Mouse (Mus musculus) heart, postnatal 4 days (tissue): Measurements from ENCODE around the gene Fkrp. TPM values are rescaled to one million over a fixed set of nuclear protein-coding genes. Genes with fewer than 3 reads are reported as not detected.

Experiments
- DNase-seq: peaks from one replicate; pipeline ENCODE4 v3.0.0; 2021
- total RNA-seq, 2 experiments: library from RNA; stranded (reverse); gene quantifications; 2 replicates each; pipeline ENCODE4 v1.2.3; 2021

The Fkrp gene
- total RNA-seq, 2 experiments from 2014 or later, result 45.0 to 49.2 TPM

GRCm38 (mm10) chr7:16830449-16830848 is 13.9 kb upstream of the Fkrp start:
- DNase-seq, result no peak

- no peak for DNase-seq
Measured at GRCm38 (mm10) chr7:16827274-16827673, 10.7 kb upstream of the Fkrp start.

GRCm38 (mm10) chr7:16826571-16826970 is 10.0 kb upstream of the Fkrp start:
- DNase-seq, result no peak

GRCm38 (mm10) chr7:16825785-16826184 is 9.3 kb upstream of the Fkrp start:
- peak; percentile 51 for DNase-seq

GRCm38 (mm10) chr7:16823734-16824133 is 7.2 kb upstream of the Fkrp start:
- DNase-seq, result peak; percentile 57

- DNase-seq, result no peak
Measured at GRCm38 (mm10) chr7:16821669-16822101, 5.2 kb upstream of the Fkrp start.

GRCm38 (mm10) chr7:16821091-16821490 is 4.6 kb upstream of the Fkrp start:
- DNase-seq, result no peak

- DNase-seq, result no peak
Measured at GRCm38 (mm10) chr7:16820271-16820763, 3.8 kb upstream of the Fkrp start.

GRCm38 (mm10) chr7:16819794-16820193 is 3.3 kb upstream of the Fkrp start:
- no peak for DNase-seq

GRCm38 (mm10) chr7:16817693-16818092 is 1.2 kb upstream of the Fkrp start:
- no peak for DNase-seq

GRCm38 (mm10) chr7:16816078-16816474 is 456 bp downstream of the Fkrp start:
- peak; percentile 81 for DNase-seq

GRCm38 (mm10) chr7:16815351-16815941 is 1.1 kb downstream of the Fkrp start, which contains the start of gene Strn4:
Strn4 (plus strand) TSS chr7:16815889.
- no peak for DNase-seq

GRCm38 (mm10) chr7:16812505-16812904 is 4.0 kb downstream of the Fkrp start:
- DNase-seq, result no peak

GRCm38 (mm10) chr7:16811649-16812070 is 4.9 kb downstream of the Fkrp start:
- no peak for DNase-seq

GRCm38 (mm10) chr7:16810920-16811648 is 5.4 kb downstream of the Fkrp start:
- DNase-seq, result peak; percentile 44

GRCm38 (mm10) chr7:16810399-16810919 is 6.1 kb downstream of the Fkrp start:
- DNase-seq, result no peak

GRCm38 (mm10) chr7:16809739-16810138 is 6.8 kb downstream of the Fkrp start:
- DNase-seq, result peak; percentile 81

- DNase-seq, result no peak
Measured at GRCm38 (mm10) chr7:16808647-16809046, 7.9 kb downstream of the Fkrp start.

- DNase-seq, result no peak
Measured at GRCm38 (mm10) chr7:16807936-16808335, 8.6 kb downstream of the Fkrp start.

GRCm38 (mm10) chr7:16804409-16805028 is 12.0 kb downstream of the Fkrp start:
- DNase-seq, result no peak

- DNase-seq, result no peak
Measured at GRCm38 (mm10) chr7:16794886-16795285, 21.6 kb downstream of the Fkrp start.

- no peak for DNase-seq
Measured at GRCm38 (mm10) chr7:16793010-16793725, 23.4 kb downstream of the Fkrp start.
